Mouse (Mus musculus) limb, embryonic 15.5 days (tissue): ENCODE measurements around the gene Dusp15. TPM values are rescaled to one million over a fixed set of nuclear protein-coding genes. Genes with fewer than 3 reads are reported as not detected.

Source experiments
- ATAC-seq: fragments of 200-750 bp; cut with Nextera tagmentation; 2 replicates; pipeline ENCODE4 v1.8.0; 2017; ENCODE audit warnings: low read depth, moderate TSS enrichment; ENCODE audit not compliant: insufficient number of reproducible peaks, low FRiP score, low TSS enrichment
- H3K27ac ChIP-seq: fragments of 300-500 bp; sonication (generic); 2 replicates; pipeline ENCODE4 v1.5.1; 2015; ENCODE audit warnings: moderate library complexity, mild to moderate bottlenecking, inconsistent platforms
- H3K27me3 ChIP-seq: fragments of 300-500 bp; sonication (generic); 2 replicates; pipeline ENCODE4 v1.6.1; 2015; ENCODE audit warnings: inconsistent platforms
- H3K36me3 ChIP-seq: fragments of 300-500 bp; sonication (generic); 2 replicates; pipeline ENCODE4 v1.6.1; 2015; ENCODE audit warnings: inconsistent platforms
- H3K4me1 ChIP-seq: fragments of 300-500 bp; sonication (generic); 2 replicates; pipeline ENCODE4 v1.6.1; 2015; ENCODE audit warnings: inconsistent platforms
- H3K4me2 ChIP-seq: fragments of 300-500 bp; sonication (generic); 2 replicates; pipeline ENCODE4 v1.6.1; 2015; ENCODE audit warnings: mild to moderate bottlenecking, inconsistent platforms
- H3K4me3 ChIP-seq: fragments of 300-500 bp; sonication (generic); 2 replicates; pipeline ENCODE4 v1.5.1; 2015; ENCODE audit warnings: mild to moderate bottlenecking, inconsistent platforms
- H3K9ac ChIP-seq: fragments of 300-500 bp; sonication (generic); 2 replicates; pipeline ENCODE4 v1.6.1; 2015; ENCODE audit warnings: inconsistent platforms
- H3K9me3 ChIP-seq: fragments of 300-500 bp; sonication (generic); 2 replicates; pipeline ENCODE4 v1.6.1; 2016; ENCODE audit warnings: inconsistent platforms
- WGBS: fragments of 180-500 bp; shearing (Covaris S2); methylation state at CpG from one replicate; pipeline ENCODE4 v1.1.7; 2015; 5-methylcytosine and 5-hydroxymethylcytosine counted together
- polyA plus RNA-seq: library from polyadenylated mRNA; unstranded; fragments of >200 nt; fragmentation: Nextera tagmentation; extraction: Ambion mirVana; gene quantifications from 2 replicates; pipeline ENCODE4 v1.2.1, GENCODE M21; 2015

Gene Dusp15
- polyA plus RNA-seq, 1 experiment from 2014 or later: 0.38 TPM

DNA sequence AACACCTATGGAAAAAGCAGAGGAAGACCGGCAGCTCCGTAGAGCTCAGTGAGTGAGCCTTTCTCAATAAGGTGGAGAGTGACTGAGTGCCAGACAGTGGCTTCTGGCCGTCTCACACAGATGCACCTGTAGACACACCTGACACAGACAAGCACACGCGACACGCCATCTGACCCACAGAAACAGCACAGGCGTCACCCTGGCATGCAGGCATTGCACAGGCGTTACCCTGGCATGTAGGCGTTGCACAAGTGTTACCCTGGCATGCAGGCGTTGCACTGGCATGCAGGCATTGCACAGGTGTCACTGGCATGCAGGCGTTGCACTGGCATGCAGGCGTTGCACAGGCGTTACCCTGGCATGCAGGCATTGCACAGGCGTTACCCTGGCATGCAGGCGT is 50.2 kb downstream of the Dusp15 start:
- Histone ChIP-seq H3K4me1 (peaks cover 10% of the 10 kb centered on the region; the same call in 1 of the 2 replicates), H3K27me3 (no peaks in the 10 kb centered on the region), H3K27ac (no peak overlapping the region), H3K4me2 (no peak overlapping the region), H3K9ac (no peak overlapping the region), H3K4me3 (no peak overlapping the region), H3K9me3 (no peaks in the 10 kb centered on the region), H3K36me3 (no peaks in the 10 kb centered on the region)
- no peak for ATAC-seq
- WGBS: 90% methylated on average over 15 of the region's 15 CpGs

DNA sequence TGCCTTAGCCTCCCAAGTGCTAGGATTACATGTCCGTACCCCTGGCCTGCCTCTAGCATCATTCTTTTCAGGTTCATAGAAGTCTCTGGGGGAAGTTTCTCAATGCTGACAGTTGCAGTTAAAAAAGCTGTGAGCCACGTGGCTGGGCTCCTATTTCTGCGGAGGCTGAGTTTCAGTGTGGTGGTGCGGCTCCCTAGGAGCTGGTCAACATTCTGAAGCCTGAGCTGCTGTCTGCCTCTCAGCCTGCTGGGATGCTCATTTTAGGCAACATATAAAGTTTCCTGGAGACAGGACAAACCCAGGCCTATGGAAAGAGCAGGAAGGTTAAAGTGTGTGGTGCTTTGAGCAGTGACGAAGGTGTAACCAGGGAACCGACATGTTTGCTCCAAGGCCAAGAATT is 52.5 kb downstream of the Dusp15 start:
- H3K27me3 ChIP-seq: no peaks in the 10 kb centered on the region
- no peak overlapping the region for H3K4me2 ChIP-seq
- H3K27ac ChIP-seq: no peak overlapping the region
- peaks cover 21% of the 10 kb centered on the region for H3K36me3 ChIP-seq
- H3K4me3 ChIP-seq: no peak overlapping the region
- H3K9ac ChIP-seq: no peak overlapping the region
- H3K4me1 ChIP-seq: no peaks in the 10 kb centered on the region
- no peak for ATAC-seq
- H3K9me3 ChIP-seq: no peaks in the 10 kb centered on the region
- WGBS: 65% methylated on average over 6 of the region's 6 CpGs

DNA sequence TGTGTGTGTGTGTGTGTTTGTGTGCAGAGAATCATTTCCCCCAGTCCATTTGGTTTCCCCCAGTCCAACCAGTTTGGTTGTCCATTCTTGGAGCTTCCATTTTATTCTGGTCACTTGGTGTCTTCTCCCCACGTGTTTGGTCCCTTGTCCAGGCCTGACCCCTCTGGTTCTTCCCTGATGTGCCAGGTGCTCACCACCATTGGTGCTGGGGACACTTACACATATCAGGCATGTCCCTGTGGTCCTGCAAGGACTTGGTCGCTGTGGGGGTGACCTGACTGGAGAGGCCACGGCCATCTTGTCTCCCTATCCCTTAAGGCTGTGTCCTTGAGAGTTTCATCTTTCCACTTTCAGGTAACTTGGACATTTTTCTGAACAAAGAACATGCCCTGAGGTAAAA is 54.6 kb downstream of the Dusp15 start:
- H3K4me2 ChIP-seq: no peak overlapping the region
- no peaks in the 10 kb centered on the region for H3K27me3 ChIP-seq
- H3K9ac ChIP-seq: no peak overlapping the region
- WGBS: 87% methylated on average over 3 of the region's 3 CpGs
- no peak overlapping the region for H3K27ac ChIP-seq
- H3K36me3 ChIP-seq: peaks cover 41% of the 10 kb centered on the region
- no peaks in the 10 kb centered on the region for H3K9me3 ChIP-seq
- ATAC-seq: no peak
- H3K4me1 ChIP-seq: no peaks in the 10 kb centered on the region
- H3K4me3 ChIP-seq: no peak overlapping the region

DNA sequence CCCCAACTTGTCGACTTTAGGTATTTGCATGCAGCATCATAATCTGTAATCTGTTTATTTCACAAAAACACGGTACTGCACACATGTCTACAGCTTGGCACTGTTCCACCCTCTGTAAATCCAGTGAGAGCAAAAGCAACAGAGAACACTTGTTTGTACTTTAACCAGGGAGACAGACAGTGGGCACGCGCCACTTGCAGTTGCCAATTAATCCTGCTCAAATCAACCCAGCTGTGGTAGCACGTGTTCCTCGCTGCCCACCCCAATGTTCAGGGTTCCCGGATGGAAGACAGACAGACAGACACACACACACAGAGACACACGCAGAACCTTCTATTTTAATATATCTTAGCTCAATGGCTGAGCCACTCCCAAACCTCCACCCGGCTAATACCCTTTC is 55.7 kb downstream of the Dusp15 start:
- no peak overlapping the region for H3K9ac ChIP-seq
- no peak for ATAC-seq
- H3K27ac ChIP-seq: no peak overlapping the region
- H3K9me3 ChIP-seq: no peaks in the 10 kb centered on the region
- no peak overlapping the region for H3K4me2 ChIP-seq
- no peak overlapping the region for H3K4me3 ChIP-seq
- no peaks in the 10 kb centered on the region for H3K27me3 ChIP-seq
- peaks cover 50% of the 10 kb centered on the region for H3K36me3 ChIP-seq
- no peaks in the 10 kb centered on the region for H3K4me1 ChIP-seq
- WGBS: 84% methylated on average over 9 of the region's 9 CpGs

Other genes with a start within 250 kb of the Dusp15 start
- 167 and 168 TPM in 2 replicates for gene Id1, start 215.4 kb downstream of the Dusp15 start, polyA plus RNA-seq
- 33.9 and 36.2 TPM in 2 replicates for gene Cox4i2, start 197.5 kb downstream of the Dusp15 start, polyA plus RNA-seq
- gene Bcl2l1, start 120.0 kb downstream of the Dusp15 start, polyA plus RNA-seq: 96.2 and 96.7 TPM in 2 replicates
- gene Tpx2, start 103.7 kb downstream of the Dusp15 start, polyA plus RNA-seq: 66.2 and 69.1 TPM in 2 replicates
- 0.90 and 4.2 TPM in 2 replicates for gene Mylk2, start 40.3 kb downstream of the Dusp15 start, polyA plus RNA-seq
- gene Foxs1, start 18.5 kb downstream of the Dusp15 start, polyA plus RNA-seq: 3.5 and 5.9 TPM in 2 replicates
- gene Ttll9, start 10.8 kb upstream of the Dusp15 start, polyA plus RNA-seq: 0.15 and 0.52 TPM in 2 replicates
- gene Pdrg1, start 63.7 kb upstream of the Dusp15 start, polyA plus RNA-seq: 144 and 152 TPM in 2 replicates
- gene Xkr7, start 80.2 kb upstream of the Dusp15 start, polyA plus RNA-seq: not detected in 2 replicates
- 1.8 and 2.3 TPM in 2 replicates for gene Ccm2l, start 114.3 kb upstream of the Dusp15 start, polyA plus RNA-seq
- gene Hck, start 156.8 kb upstream of the Dusp15 start, polyA plus RNA-seq: 10.6 and 14.5 TPM in 2 replicates
- 92.6 and 101 TPM in 2 replicates for gene Tm9sf4, start 209.6 kb upstream of the Dusp15 start, polyA plus RNA-seq